Mouse (Mus musculus) neural tube, embryonic 12.5 days (tissue): ENCODE results near the gene Zfp979. TPM values are rescaled to one million over a fixed set of nuclear protein-coding genes. Genes with fewer than 3 reads are reported as not detected.
"Not testable (repeated sequence)": the region's sequence is repeated elsewhere in the genome, so short reads cannot be mapped to it uniquely, and the experiment has no call there.

Experiments used
- ATAC-seq: fragments of 200-750 bp; cut with Nextera tagmentation; 2 replicates; pipeline ENCODE4 v1.8.0; 2017; ENCODE audit warnings: low read depth, mild to moderate bottlenecking, moderate TSS enrichment, moderate library complexity; ENCODE audit not compliant: low FRiP score
- H3K27ac ChIP-seq: fragments of 300-500 bp; sonication (generic); 2 replicates; pipeline ENCODE4 v1.5.1; 2016
- H3K27me3 ChIP-seq: fragments of 300-500 bp; sonication (generic); replicated peaks from 2 replicates; pipeline ENCODE4 v1.6.1; 2016; ENCODE audit warnings: mild to moderate bottlenecking
- H3K36me3 ChIP-seq: fragments of 300-500 bp; sonication (generic); 2 replicates; pipeline ENCODE4 v1.6.1; 2016; ENCODE audit warnings: mild to moderate bottlenecking
- H3K4me1 ChIP-seq: fragments of 300-500 bp; sonication (generic); 2 replicates; pipeline ENCODE4 v1.6.1; 2016
- H3K4me2 ChIP-seq: fragments of 300-500 bp; sonication (generic); replicated peaks from 2 replicates; pipeline ENCODE4 v1.6.1; 2016; ENCODE audit warnings: mild to moderate bottlenecking
- H3K4me3 ChIP-seq: fragments of 300-500 bp; sonication (generic); 2 replicates; pipeline ENCODE4 v1.5.1; 2016
- H3K9ac ChIP-seq: fragments of 300-500 bp; sonication (generic); 2 replicates; pipeline ENCODE4 v1.6.1; 2016; ENCODE audit warnings: mild to moderate bottlenecking
- H3K9me3 ChIP-seq: fragments of 300-500 bp; sonication (generic); 2 replicates; pipeline ENCODE4 v1.6.1; 2016; ENCODE audit warnings: mild to moderate bottlenecking
- WGBS: fragments of 180-500 bp; shearing (Covaris S2); methylation state at CpG from one replicate; pipeline ENCODE4 v1.1.7; 2016; 5-methylcytosine and 5-hydroxymethylcytosine counted together
- polyA plus RNA-seq: library from polyadenylated mRNA; unstranded; fragments of >200 nt; fragmentation: Nextera tagmentation; extraction: Ambion mirVana; gene quantifications from 2 replicates; pipeline ENCODE4 v1.2.1, GENCODE M21; 2016

The Zfp979 gene
- polyA plus RNA-seq = 2.1 and 2.8 TPM in 2 replicates

DNA sequence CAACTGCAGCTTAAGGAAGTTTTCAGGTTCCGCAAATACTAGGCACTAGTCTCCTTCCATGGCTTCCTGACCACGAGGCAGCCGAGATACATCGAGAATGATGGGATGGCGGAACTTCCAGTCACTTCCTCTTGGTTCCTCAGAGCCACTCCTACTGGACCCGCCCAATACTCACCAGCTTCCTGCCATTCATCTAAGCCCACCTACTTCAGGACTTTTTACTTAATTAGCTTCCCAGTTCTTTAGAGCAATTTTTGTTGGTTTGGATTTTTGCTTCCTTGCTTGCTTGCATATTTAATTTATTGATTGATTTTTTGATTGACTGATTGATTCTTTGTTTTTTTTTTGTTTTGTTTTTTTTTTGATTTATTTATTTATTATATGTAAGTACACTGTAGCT lies at the start of gene Zfp979:
TSS of gene Zfp979 (minus strand) at position 101 of the 400 bp plus-strand sequence.
- not testable (repeated sequence) for H3K9ac ChIP-seq, H3K36me3 ChIP-seq, H3K27ac ChIP-seq, H3K4me1 ChIP-seq, H3K4me2 ChIP-seq, H3K4me3 ChIP-seq, H3K27me3 ChIP-seq, ATAC-seq, H3K9me3 ChIP-seq
- no CpG with 5 or more reads among the region's 6 CpGs for WGBS

GRCm38 (mm10) chr4:147655245-147655644 lies 12.9 kb upstream of the Zfp979 start:
- WGBS = 86% methylated on average over 5 of the region's 5 CpGs
- H3K27ac ChIP-seq, ATAC-seq, H3K9me3 ChIP-seq, H3K27me3 ChIP-seq, H3K9ac ChIP-seq, H3K36me3 ChIP-seq, H3K4me3 ChIP-seq, H3K4me2 ChIP-seq, H3K4me1 ChIP-seq: not testable (repeated sequence)

DNA sequence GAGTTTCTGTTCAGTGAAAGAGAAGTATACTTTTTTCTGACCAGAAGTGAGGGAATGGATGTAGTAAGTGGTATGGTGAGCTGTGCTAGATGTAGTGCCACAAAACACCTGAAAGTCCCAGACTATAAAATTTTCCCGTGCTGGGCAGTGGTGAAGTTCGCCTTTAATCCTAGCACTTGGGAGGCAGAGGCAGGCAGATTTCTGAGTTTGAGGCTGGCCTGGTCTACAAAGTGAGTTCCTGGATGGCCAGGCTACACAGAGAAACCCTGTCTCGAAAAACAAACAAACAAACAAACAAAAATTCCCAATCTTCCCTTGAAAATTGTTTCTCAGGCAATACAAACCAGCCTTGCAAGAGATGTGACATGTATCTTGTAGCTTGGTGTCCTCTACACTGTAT lies 5.1 kb upstream of the Zfp979 start:
- not testable (repeated sequence) for H3K4me3 ChIP-seq, H3K9ac ChIP-seq, H3K4me1 ChIP-seq, H3K4me2 ChIP-seq, ATAC-seq, H3K27ac ChIP-seq, H3K27me3 ChIP-seq, H3K36me3 ChIP-seq, H3K9me3 ChIP-seq
- no CpG with 5 or more reads among the region's 3 CpGs for WGBS

DNA sequence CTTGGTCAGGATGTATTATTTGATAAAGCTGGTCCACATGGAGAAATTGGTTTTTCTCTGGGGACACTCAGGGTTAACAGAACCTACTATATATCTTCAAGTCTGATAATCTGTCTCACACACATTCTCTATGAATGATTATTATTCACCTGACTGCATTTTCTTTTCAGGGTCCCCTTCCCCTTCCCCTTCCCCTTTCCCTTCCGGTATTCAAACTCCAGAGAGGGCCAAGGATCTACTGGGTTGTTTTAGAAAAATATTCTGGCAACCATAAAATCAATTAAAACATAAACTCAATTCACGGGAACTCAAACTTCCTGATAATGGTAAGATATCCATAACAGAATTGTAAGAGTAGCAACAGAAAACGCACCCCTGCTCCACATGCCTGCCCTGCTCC lies 381 bp downstream of the Zfp979 start:
- not testable (repeated sequence) for H3K36me3 ChIP-seq, H3K9me3 ChIP-seq, H3K4me2 ChIP-seq, H3K9ac ChIP-seq, H3K4me1 ChIP-seq, ATAC-seq, H3K4me3 ChIP-seq, H3K27me3 ChIP-seq, H3K27ac ChIP-seq
- WGBS = 46% methylated on average over 2 of the region's 3 CpGs

DNA sequence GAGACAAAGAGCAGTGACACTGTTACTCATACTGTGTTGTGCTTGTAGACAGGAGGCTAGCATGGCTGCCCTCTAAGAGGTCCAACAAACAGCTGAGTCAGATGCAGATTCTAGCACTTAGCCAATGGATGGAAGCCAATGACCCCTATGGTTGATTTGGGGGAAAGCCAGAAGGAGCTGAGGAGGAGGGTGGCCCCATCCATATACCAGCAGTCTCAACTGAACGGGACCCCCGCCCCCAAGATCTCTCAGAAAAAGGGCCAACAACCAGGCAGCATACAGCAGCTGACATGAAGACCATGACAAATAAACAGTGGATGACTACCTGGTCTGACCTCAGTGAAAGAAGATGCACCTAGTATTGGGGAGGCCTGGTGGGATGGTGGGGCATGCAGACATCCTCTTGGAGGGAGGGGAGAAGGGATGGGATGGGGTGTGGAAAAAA lies 8.5 kb downstream of the Zfp979 start:
- H3K9ac ChIP-seq, H3K4me1 ChIP-seq, H3K27me3 ChIP-seq, H3K4me3 ChIP-seq, H3K9me3 ChIP-seq, H3K4me2 ChIP-seq, H3K36me3 ChIP-seq, H3K27ac ChIP-seq: not testable (repeated sequence)
- WGBS = no CpG with 5 or more reads among the region's 2 CpGs
- peak; percentile 53; the same call in 1 of the 2 replicates for ATAC-seq

GRCm38 (mm10) chr4:147606511-147606910 lies 35.8 kb downstream of the Zfp979 start:
- 84% methylated on average over 6 of the region's 6 CpGs for WGBS
- not testable (repeated sequence) for H3K36me3 ChIP-seq, H3K27me3 ChIP-seq, H3K4me3 ChIP-seq, H3K4me2 ChIP-seq, ATAC-seq, H3K9ac ChIP-seq, H3K4me1 ChIP-seq, H3K27ac ChIP-seq
- H3K9me3 ChIP-seq = peaks cover 14% of the 10 kb centered on the region

- Histone ChIP-seq H3K4me1 (no peaks in the 10 kb centered on the region), H3K9ac (no peak overlapping the region), H3K4me3 (no peak overlapping the region), H3K27me3 (no peaks in the 10 kb centered on the region), H3K36me3 (no peaks in the 10 kb centered on the region), H3K4me2 (no peak overlapping the region), H3K27ac (no peak overlapping the region), H3K9me3 (peaks cover 14% of the 10 kb centered on the region)
- WGBS = 82% methylated on average over 4 of the region's 4 CpGs
- no peak for ATAC-seq
Observed at GRCm38 (mm10) chr4:147605521-147605920, 36.8 kb downstream of the Zfp979 start.

- WGBS = 85% methylated on average over 4 of the region's 4 CpGs
- no peak overlapping the region for H3K4me3 ChIP-seq
- H3K4me1 ChIP-seq = no peaks in the 10 kb centered on the region
- H3K4me2 ChIP-seq = no peak overlapping the region
- no peak overlapping the region for H3K9ac ChIP-seq
- no peak for ATAC-seq
- peaks cover 20% of the 10 kb centered on the region for H3K9me3 ChIP-seq
- H3K27me3 ChIP-seq = no peaks in the 10 kb centered on the region
- no peak overlapping the region for H3K27ac ChIP-seq
- H3K36me3 ChIP-seq = no peaks in the 10 kb centered on the region
Observed at GRCm38 (mm10) chr4:147603806-147604205, 38.5 kb downstream of the Zfp979 start.

- no peak overlapping the region for H3K4me3 ChIP-seq
- WGBS = 32% methylated on average over 1 of the region's 1 CpGs
- no peak overlapping the region for H3K27ac ChIP-seq
- no peaks in the 10 kb centered on the region for H3K27me3 ChIP-seq
- no peaks in the 10 kb centered on the region for H3K36me3 ChIP-seq
- H3K4me2 ChIP-seq = no peak overlapping the region
- H3K9me3 ChIP-seq = peaks cover 17% of the 10 kb centered on the region
- no peak overlapping the region for H3K9ac ChIP-seq
- no peak for ATAC-seq
- H3K4me1 ChIP-seq = no peaks in the 10 kb centered on the region
Observed at GRCm38 (mm10) chr4:147601881-147602280, 40.4 kb downstream of the Zfp979 start.

GRCm38 (mm10) chr4:147598831-147599230 lies 43.5 kb downstream of the Zfp979 start:
- WGBS = 69% methylated on average over 2 of the region's 2 CpGs
- peaks cover 13% of the 10 kb centered on the region for H3K9me3 ChIP-seq
- H3K36me3 ChIP-seq = no peaks in the 10 kb centered on the region
- no peaks in the 10 kb centered on the region for H3K27me3 ChIP-seq
- H3K4me1 ChIP-seq = no peaks in the 10 kb centered on the region
- H3K4me2 ChIP-seq = no peak overlapping the region
- H3K27ac ChIP-seq = no peak overlapping the region
- H3K4me3 ChIP-seq = no peak overlapping the region
- ATAC-seq = no peak
- no peak overlapping the region for H3K9ac ChIP-seq

GRCm38 (mm10) chr4:147597685-147598084 lies 44.6 kb downstream of the Zfp979 start:
- Histone ChIP-seq H3K27me3 (no peaks in the 10 kb centered on the region), H3K36me3 (no peaks in the 10 kb centered on the region), H3K27ac (no peak overlapping the region), H3K4me1 (no peaks in the 10 kb centered on the region), H3K4me2 (no peak overlapping the region), H3K9ac (no peak overlapping the region), H3K9me3 (peaks cover 13% of the 10 kb centered on the region), H3K4me3 (no peak overlapping the region)
- 56% methylated on average over 1 of the region's 1 CpGs for WGBS
- ATAC-seq = no peak

GRCm38 (mm10) chr4:147594630-147595029 lies 47.7 kb downstream of the Zfp979 start:
- H3K36me3 ChIP-seq, H3K9ac ChIP-seq, H3K4me1 ChIP-seq, H3K4me3 ChIP-seq, ATAC-seq, H3K4me2 ChIP-seq, H3K27me3 ChIP-seq, H3K27ac ChIP-seq: not testable (repeated sequence)
- WGBS = 82% methylated on average over 3 of the region's 3 CpGs
- peaks cover 13% of the 10 kb centered on the region for H3K9me3 ChIP-seq

DNA sequence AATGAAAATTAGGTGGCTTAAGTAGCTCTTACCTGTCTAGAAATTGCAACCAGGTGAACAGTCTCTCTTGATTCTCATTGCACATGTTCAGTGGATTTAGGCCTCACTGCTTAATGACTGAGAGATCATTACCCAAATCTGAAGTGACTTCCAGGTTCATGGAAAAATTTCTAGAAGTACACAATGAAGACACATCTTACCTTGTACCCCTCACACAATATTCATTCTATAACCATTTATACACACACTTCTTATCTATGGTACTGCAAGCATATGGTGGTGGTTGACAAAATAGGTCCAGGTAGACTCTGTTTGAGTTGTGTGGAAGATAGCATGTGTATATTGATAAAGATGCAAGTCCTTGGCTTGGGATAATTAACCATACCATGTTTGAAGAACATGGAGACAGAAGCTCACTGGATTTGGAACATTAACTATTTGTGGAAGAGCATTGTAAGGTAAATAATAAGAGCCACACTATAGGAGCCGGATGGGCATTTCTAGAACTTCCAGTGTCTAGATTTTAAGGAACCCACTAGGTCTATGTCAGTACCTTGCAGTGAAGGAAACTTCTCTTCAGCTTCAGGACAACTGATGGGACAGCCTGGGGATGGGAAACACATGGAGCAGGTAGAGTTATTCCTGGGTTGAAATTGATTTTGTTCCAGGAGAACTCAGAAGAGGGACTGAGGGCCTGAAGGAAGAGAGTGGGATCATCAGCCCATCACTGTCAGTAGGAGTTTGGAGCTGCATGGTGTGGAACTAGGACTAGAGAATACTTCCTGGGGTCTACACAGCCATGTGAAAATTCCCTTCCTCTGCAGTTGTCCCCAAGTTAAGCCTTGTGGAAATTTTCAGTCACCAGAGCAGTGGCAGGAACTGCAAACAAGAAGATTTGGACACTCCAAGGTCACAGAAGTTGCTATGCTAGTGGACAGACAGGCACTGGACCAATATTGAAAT lies 55.5 kb downstream of the Zfp979 start:
- Histone ChIP-seq H3K4me3 (no peak overlapping the region), H3K4me1 (no peaks in the 10 kb centered on the region), H3K4me2 (no peak overlapping the region), H3K36me3 (no peaks in the 10 kb centered on the region), H3K27ac (no peak overlapping the region), H3K9ac (no peak overlapping the region), H3K9me3 (peaks cover 27% of the 10 kb centered on the region), H3K27me3 (no peaks in the 10 kb centered on the region)
- no peak for ATAC-seq
- WGBS = 68% methylated on average over 1 of the region's 1 CpGs
